Mouse (Mus musculus) intestine, postnatal 0 days (tissue): ENCODE measurements around the gene Atg101. TPM values are rescaled to one million over a fixed set of nuclear protein-coding genes. Genes with fewer than 3 reads are reported as not detected.

ENCODE experiments used
- ATAC-seq: fragments of 200-750 bp; cut with Nextera tagmentation; 2 replicates; pipeline ENCODE4 v1.8.0; 2017; ENCODE audit warnings: mild to moderate bottlenecking, moderate TSS enrichment, moderate library complexity
- H3K27ac ChIP-seq: fragments of 300-500 bp; sonication (generic); 2 replicates; pipeline ENCODE4 v1.5.1; 2014; ENCODE audit warnings: mild to moderate bottlenecking, low read depth, low read length, moderate library complexity
- H3K27me3 ChIP-seq: fragments of 300-500 bp; sonication (generic); replicated peaks from 2 replicates; pipeline ENCODE4 v1.6.1; 2014; ENCODE audit warnings: low read length, mixed read lengths; ENCODE audit not compliant: control insufficient read depth, insufficient read depth
- H3K36me3 ChIP-seq: fragments of 300-500 bp; sonication (generic); 2 replicates; pipeline ENCODE4 v1.6.1; 2014; ENCODE audit warnings: mild to moderate bottlenecking, moderate library complexity; ENCODE audit not compliant: control insufficient read depth, insufficient read depth
- H3K4me1 ChIP-seq: fragments of 300-500 bp; sonication (generic); replicated peaks from 2 replicates; pipeline ENCODE4 v1.6.1; 2014; ENCODE audit warnings: antibody characterized with exemption, low read length, mixed read lengths; ENCODE audit not compliant: control insufficient read depth, insufficient read depth
- H3K4me2 ChIP-seq: fragments of 300-500 bp; sonication (generic); replicated peaks from 2 replicates; pipeline ENCODE4 v1.6.1; 2014; ENCODE audit warnings: low read depth, mild to moderate bottlenecking, moderate library complexity
- H3K4me3 ChIP-seq: fragments of 300-500 bp; sonication (generic); 2 replicates; pipeline ENCODE4 v1.5.1; 2014; ENCODE audit warnings: low read depth, low read length
- H3K9ac ChIP-seq: fragments of 300-500 bp; sonication (generic); 2 replicates; pipeline ENCODE4 v1.6.1; 2014; ENCODE audit warnings: mild to moderate bottlenecking, low read depth, low read length
- H3K9me3 ChIP-seq: fragments of 300-500 bp; sonication (generic); 2 replicates; pipeline ENCODE4 v1.6.1; 2016; ENCODE audit warnings: mixed run types; ENCODE audit not compliant: control insufficient read depth
- CTCF ChIP-seq: sonication (generic); IDR thresholded peaks from 2 replicates; pipeline ENCODE4 v1.5.1; 2016; ENCODE audit warnings: low read depth, mild to moderate bottlenecking, control low read depth, antibody characterized with exemption, moderate library complexity
- WGBS: fragments of 180-500 bp; shearing (Covaris S2); extraction: QIAGEN DNeasy Blood & Tissue Kit; methylation state at CpG from one replicate; pipeline ENCODE4 v1.1.7; 2014; 5-methylcytosine and 5-hydroxymethylcytosine counted together
- polyA plus RNA-seq: library from polyadenylated mRNA; unstranded; fragments of >200 nt; fragmentation: Nextera tagmentation; extraction: Ambion mirVana; gene quantifications from 2 replicates; pipeline ENCODE4 v1.2.1, GENCODE M21; 2015

The Atg101 gene
- polyA plus RNA-seq, 1 experiment from 2014 or later = 50.9 TPM

GRCm38 (mm10) chr15:101287361-101287760 is 3.3 kb downstream of the Atg101 start:
- peaks cover 52% of the 10 kb centered on the region for H3K36me3 ChIP-seq

GRCm38 (mm10) chr15:101290354-101290753 is 6.3 kb downstream of the Atg101 start:
- Histone ChIP-seq H3K27me3 (no peaks in the 10 kb centered on the region), H3K4me2 (no peak overlapping the region), H3K4me3 (no peak overlapping the region), H3K4me1 (no peaks in the 10 kb centered on the region), H3K27ac (no peak overlapping the region), H3K36me3 (peaks cover 52% of the 10 kb centered on the region), H3K9ac (no peak overlapping the region), H3K9me3 (no peaks in the 10 kb centered on the region)
- no peak for ATAC-seq
- TF ChIP-seq CTCF = no peak
- WGBS = 96% methylated on average over 15 of the region's 15 CpGs

More at GRCm38 (mm10) chr15:101287361-101287760, 3.3 kb downstream of the Atg101 start:
- H3K27ac ChIP-seq = no peak overlapping the region
- H3K27me3 ChIP-seq = no peaks in the 10 kb centered on the region
- WGBS = 93% methylated on average over 6 of the region's 6 CpGs
- ATAC-seq = no peak
- no peak overlapping the region for H3K9ac ChIP-seq
- no peak overlapping the region for H3K4me3 ChIP-seq
- no peak for TF ChIP-seq CTCF
- 0 out of 2 replicates have a peak, but pooled peaks cover 7% of the 10 kb centered on the region for H3K4me1 ChIP-seq
- H3K9me3 ChIP-seq = no peaks in the 10 kb centered on the region
- H3K4me2 ChIP-seq = no peak overlapping the region

DNA sequence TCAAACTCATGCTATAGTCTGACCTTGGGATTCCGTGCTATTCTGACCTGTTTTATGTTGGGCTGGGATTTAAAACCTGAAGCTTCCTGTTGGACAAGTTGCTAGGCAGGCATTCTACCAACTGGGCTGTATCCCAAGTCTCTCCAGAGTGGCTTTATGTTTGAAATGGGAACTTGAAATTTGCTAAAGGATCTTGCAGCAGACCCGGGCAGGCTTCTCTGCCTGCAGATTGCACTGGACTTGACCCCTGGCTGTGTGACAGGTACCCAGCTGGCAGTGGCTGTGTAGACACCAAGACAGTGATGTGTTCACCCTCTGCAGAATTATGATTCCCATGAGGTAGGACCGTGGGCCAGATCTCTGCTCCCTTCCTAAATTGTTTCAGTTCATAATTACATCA is 7.9 kb downstream of the Atg101 start:
- Histone ChIP-seq H3K27ac (no peak overlapping the region), H3K9ac (no peak overlapping the region), H3K27me3 (no peaks in the 10 kb centered on the region), H3K4me1 (no peaks in the 10 kb centered on the region), H3K36me3 (peaks cover 44% of the 10 kb centered on the region), H3K4me2 (no peak overlapping the region), H3K4me3 (no peak overlapping the region), H3K9me3 (no peaks in the 10 kb centered on the region)
- no peak for ATAC-seq
- 68% methylated on average over 3 of the region's 3 CpGs for WGBS
- TF ChIP-seq CTCF = no peak

DNA sequence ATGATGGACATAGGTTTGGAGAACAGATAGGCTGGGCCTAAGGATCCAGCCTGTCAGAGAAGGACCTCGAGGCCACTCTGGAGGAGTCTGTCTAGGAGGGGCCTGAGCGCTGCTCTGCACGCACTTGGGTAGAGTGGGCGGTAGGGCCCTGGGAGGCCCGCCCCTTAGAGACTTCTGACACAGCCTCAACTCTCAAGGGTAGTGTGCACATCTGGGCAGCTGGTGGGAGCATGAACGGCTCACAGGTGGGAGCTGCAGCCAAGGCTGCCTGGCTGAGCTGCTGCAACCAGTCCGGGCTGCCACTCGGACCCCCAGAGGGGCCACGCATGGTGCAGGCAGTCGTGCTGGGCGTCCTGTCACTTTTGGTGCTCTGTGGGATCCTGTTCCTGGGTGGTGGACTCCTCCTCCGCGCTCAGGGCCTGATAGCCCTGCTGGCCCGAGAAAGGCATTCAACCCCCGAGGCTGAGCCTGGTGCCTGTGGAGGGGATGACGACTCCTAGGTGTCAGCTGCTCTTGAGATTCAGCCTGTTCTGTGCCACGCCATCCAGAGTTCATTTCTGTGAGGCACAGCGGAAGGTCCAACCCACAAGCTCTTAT is 9.1 kb downstream of the Atg101 start, which contains the start of gene 6030408B16Rik:
6030408B16Rik (plus strand) TSS at position 188 of the 597 bp plus-strand sequence.
- no peak for ATAC-seq
- H3K4me2 ChIP-seq = peak within 1 kb of the TSS; percentile 17; the same call in 1 of the 2 replicates
- no peaks in the 10 kb centered on the region for H3K9me3 ChIP-seq
- no peak for TF ChIP-seq CTCF
- H3K9ac ChIP-seq = no peak within 1 kb of the TSS
- H3K4me1 ChIP-seq = no peaks in the 10 kb centered on the region
- H3K36me3 ChIP-seq = peaks cover 34% of the 10 kb centered on the region
- H3K4me3 ChIP-seq = no peak within 1 kb of the TSS
- 55% methylated on average over 18 of the region's 18 CpGs for WGBS
- H3K27ac ChIP-seq = no peak within 1 kb of the TSS
- no peaks in the 10 kb centered on the region for H3K27me3 ChIP-seq

- no peak overlapping the region for H3K4me2 ChIP-seq
- 49% methylated on average over 16 of the region's 16 CpGs for WGBS
- 0 out of 2 replicates have a peak, but pooled peaks have one; percentile 21 for ATAC-seq
Observed at GRCm38 (mm10) chr15:101294028-101294894, 10.2 kb downstream of the Atg101 start.

GRCm38 (mm10) chr15:101295106-101295505 is 11.0 kb downstream of the Atg101 start:
- no peak overlapping the region for H3K9ac ChIP-seq
- H3K9me3 ChIP-seq = no peaks in the 10 kb centered on the region
- 63% methylated on average over 7 of the region's 7 CpGs for whole genome bisulfite sequencing
- no peak overlapping the region for H3K27ac ChIP-seq
- no peak for TF ChIP-seq CTCF
- no peak overlapping the region for H3K4me2 ChIP-seq
- ATAC-seq = no peak
- no peak overlapping the region for H3K4me3 ChIP-seq
- H3K4me1 ChIP-seq = no peaks in the 10 kb centered on the region
- H3K27me3 ChIP-seq = no peaks in the 10 kb centered on the region
- peaks cover 14% of the 10 kb centered on the region for H3K36me3 ChIP-seq

More at GRCm38 (mm10) chr15:101294028-101294894, 10.2 kb downstream of the Atg101 start:
- H3K9ac ChIP-seq = no peak overlapping the region
- H3K27ac ChIP-seq = no peak overlapping the region
- no peak for TF ChIP-seq CTCF
- H3K4me3 ChIP-seq = no peak overlapping the region
- H3K9me3 ChIP-seq = no peaks in the 10 kb centered on the region
- no peaks in the 10 kb centered on the region for H3K4me1 ChIP-seq
- peaks cover 23% of the 10 kb centered on the region for H3K36me3 ChIP-seq
- no peaks in the 10 kb centered on the region for H3K27me3 ChIP-seq
